ENCODE assay signal across 8 mouse cellular contexts in genomic region chr13:49421606-49421917, GRCm38 (mm10). TPM values are rescaled to one million over a fixed set of nuclear protein-coding genes. Genes with fewer than 3 reads are reported as not detected.
A peak's percentile ranks its signal among the peaks of the same experiment; 100 is the strongest.
DNase-seq lines count a peak whose midpoint lies in the region; ATAC-seq lines count a peak whose summit lies in the region.

No protein-coding gene starts in this region.

- H3K4me2 ChIP-seq in heart, embryonic 11.5 days = peak overlapping the region; percentile 96
- H3K4me2 ChIP-seq in forebrain, embryonic 12.5 days = peak overlapping the region; percentile 96
- H3K4me2 ChIP-seq in intestine, embryonic 15.5 days (replicated peaks) = peak overlapping the region; percentile 83
- H3K4me2 ChIP-seq in midbrain, embryonic 13.5 days (replicated peaks) = peak overlapping the region; percentile 95

- 2% methylated on average over 15 of the region's 15 CpGs for WGBS in heart, embryonic 11.5 days (ENCODE audit: insufficient replicate concordance)
- 2% methylated on average over 15 of the region's 15 CpGs for WGBS in forebrain, embryonic 12.5 days
- WGBS in intestine, embryonic 15.5 days = under 1% methylated on average over 15 of the region's 15 CpGs
- WGBS in midbrain, embryonic 13.5 days = 1% methylated on average over 15 of the region's 15 CpGs

- no peak for DNase-seq in heart, adult 9 months (ENCODE audit: low spot score in 2 of 2)
- peak; percentile 69 for DNase-seq in MN1 (ENCODE audit: low spot score)
- no peak for DNase-seq in ovary, postnatal 10 days (ENCODE audit: low spot score)
- no peak for DNase-seq in urinary bladder, adult 2 months (ENCODE audit: low spot score)

- peak overlapping the region; percentile 88 for H3K4me3 ChIP-seq in heart, embryonic 11.5 days (ENCODE audit: low read depth, low read length)
- peak overlapping the region; percentile 88 for H3K4me3 ChIP-seq in forebrain, embryonic 12.5 days (replicated peaks)
- H3K4me3 ChIP-seq in intestine, embryonic 15.5 days (replicated peaks) = peak overlapping the region; percentile 74
- H3K4me3 ChIP-seq in midbrain, embryonic 13.5 days (replicated peaks) = peak overlapping the region; percentile 89

- H3K27me3 ChIP-seq in heart, embryonic 11.5 days (ENCODE audit: control insufficient read depth, insufficient read depth, low read length) = no peaks in the 10 kb centered on the region
- H3K27me3 ChIP-seq in forebrain, embryonic 12.5 days = peaks cover 11% of the 10 kb centered on the region; the same call in 1 of the 2 replicates
- no peaks in the 10 kb centered on the region for H3K27me3 ChIP-seq in intestine, embryonic 15.5 days (replicated peaks)
- peaks cover 4% of the 10 kb centered on the region; the same call in 1 of the 2 replicates for H3K27me3 ChIP-seq in midbrain, embryonic 13.5 days

- H3K4me1 ChIP-seq in heart, embryonic 11.5 days (ENCODE audit: control insufficient read depth, insufficient read depth, low read length) = peaks cover 13% of the 10 kb centered on the region
- peaks cover 25% of the 10 kb centered on the region for H3K4me1 ChIP-seq in forebrain, embryonic 12.5 days
- peaks cover 17% of the 10 kb centered on the region for H3K4me1 ChIP-seq in intestine, embryonic 15.5 days (replicated peaks)
- H3K4me1 ChIP-seq in midbrain, embryonic 13.5 days (replicated peaks) = peaks cover 33% of the 10 kb centered on the region

- no peaks in the 10 kb centered on the region for H3K9me3 ChIP-seq in heart, embryonic 11.5 days (replicated peaks; ENCODE audit: control insufficient read depth, low read length)
- no peaks in the 10 kb centered on the region for H3K9me3 ChIP-seq in forebrain, embryonic 12.5 days
- no peaks in the 10 kb centered on the region for H3K9me3 ChIP-seq in intestine, embryonic 15.5 days
- H3K9me3 ChIP-seq in midbrain, embryonic 13.5 days = no peaks in the 10 kb centered on the region

- ATAC-seq in heart, embryonic 11.5 days (replicated peaks; ENCODE audit: insufficient number of reproducible peaks, low FRiP score, low TSS enrichment) = peak; percentile 23
- no peak for ATAC-seq in forebrain, embryonic 12.5 days (ENCODE audit: low FRiP score)
- ATAC-seq in intestine, embryonic 15.5 days = peak; percentile 50
- no peak for ATAC-seq in midbrain, embryonic 13.5 days

- no peaks in the 10 kb centered on the region for H3K36me3 ChIP-seq in heart, embryonic 11.5 days (ENCODE audit: control insufficient read depth, insufficient read depth, low read length)
- 0 out of 2 replicates have a peak, but pooled peaks cover 3% of the 10 kb centered on the region for H3K36me3 ChIP-seq in forebrain, embryonic 12.5 days (replicated peaks)
- H3K36me3 ChIP-seq in intestine, embryonic 15.5 days = no peaks in the 10 kb centered on the region
- no peaks in the 10 kb centered on the region for H3K36me3 ChIP-seq in midbrain, embryonic 13.5 days

- H3K27ac ChIP-seq in heart, embryonic 11.5 days (ENCODE audit: low read depth, low read length) = 0 out of 2 replicates have a peak overlapping the region, but pooled peaks have one; percentile 85
- H3K27ac ChIP-seq in forebrain, embryonic 12.5 days = peak overlapping the region; percentile 54
- H3K27ac ChIP-seq in intestine, embryonic 15.5 days = peak overlapping the region; percentile 80
- H3K27ac ChIP-seq in midbrain, embryonic 13.5 days = peak overlapping the region; percentile 76

- peak overlapping the region; percentile 80 for H3K9ac ChIP-seq in heart, embryonic 11.5 days (ENCODE audit: low read depth, low read length)
- H3K9ac ChIP-seq in forebrain, embryonic 12.5 days = peak overlapping the region; percentile 85
- peak overlapping the region; percentile 63 for H3K9ac ChIP-seq in intestine, embryonic 15.5 days
- peak overlapping the region; percentile 90 for H3K9ac ChIP-seq in midbrain, embryonic 13.5 days (replicated peaks)

RNA-seq across cellular contexts. Expression of gene Ippk, which starts 0.5 kb away (rescaled TPM):
- 11.1 and 11.6 TPM in 2 replicates for polyA plus RNA-seq in heart, embryonic 11.5 days (2014; fragmentation: Nextera tagmentation; extraction: Ambion mirVana)
- polyA plus RNA-seq in forebrain, embryonic 12.5 days (2016; fragmentation: Nextera tagmentation; extraction: Ambion mirVana) = 15.2 and 15.6 TPM in 2 replicates
- 19.1 and 19.7 TPM in 2 replicates for polyA plus RNA-seq in intestine, embryonic 15.5 days (2015; fragmentation: Nextera tagmentation; extraction: Ambion mirVana)
- 14.2 and 14.9 TPM in 2 replicates for polyA plus RNA-seq in midbrain, embryonic 13.5 days (2015; fragmentation: Nextera tagmentation; extraction: Ambion mirVana)
- polyA plus RNA-seq in urinary bladder, adult 2 months (2012; rRNA removed) = 10.0 and 12.4 TPM in 2 replicates

Comparison
In these comparisons a context has a peak if more than half of its experiments do, and no peak if none do; other contexts are left out.
1. ATAC-seq: peak in heart, embryonic 11.5 days (single experiment) and intestine, embryonic 15.5 days (single experiment); none in forebrain, embryonic 12.5 days (single experiment) and midbrain, embryonic 13.5 days (single experiment).
2. Peak in every context shown above with its lines, with median percentiles within 50 percentile points of each other: H3K27ac ChIP-seq, H3K4me2 ChIP-seq, H3K4me3 ChIP-seq and H3K9ac ChIP-seq.